Mouse (Mus musculus) E14TG2a.4 (cell line): ENCODE measurements around the gene Ddx10.
"Not testable (repeated sequence)": the region's sequence is repeated elsewhere in the genome, so short reads cannot be mapped to it uniquely, and the experiment has no call there.

Experiments
- CTCF ChIP-seq: conservative IDR thresholded peaks from 2 replicates; pipeline ENCODE4 v1.5.1; 2014; ENCODE audit warnings: low read length
- NANOG ChIP-seq: IDR thresholded peaks from 2 replicates; pipeline ENCODE4 v1.6.1; 2014; ENCODE audit warnings: borderline replicate concordance, low read length, mixed read lengths

DNA sequence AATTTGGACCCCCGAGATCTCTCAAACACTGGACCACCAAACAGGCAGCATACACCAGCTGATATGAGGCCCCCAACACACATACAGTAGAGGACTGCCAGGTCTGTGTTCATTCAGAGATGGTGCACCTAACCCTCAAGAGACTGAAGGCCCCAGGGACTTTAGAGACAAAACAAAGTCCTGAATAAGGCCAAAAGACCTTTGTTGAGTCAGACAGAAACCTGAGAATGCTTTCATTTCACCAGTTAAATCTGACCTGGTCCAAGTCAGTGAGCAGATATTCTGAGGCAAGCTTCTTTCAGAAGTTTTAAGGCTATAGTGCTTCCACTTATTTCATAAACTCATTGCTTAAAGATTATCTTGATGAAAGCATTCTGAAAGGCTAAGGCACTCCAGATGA lies 105.4 kb downstream of the Ddx10 start:
- TF ChIP-seq CTCF, NANOG: not testable (repeated sequence)
